Mouse (Mus musculus) heart, adult 11 months (tissue): ENCODE results near the gene Tesk2.

Experiments used
- DNase-seq: peaks from one replicate; pipeline ENCODE4 v3.0.0; 2022

The Tesk2 gene

GRCm38 (mm10) chr4:116721098-116721628 is 415 bp downstream of the Tesk2 start:
- DNase-seq = no peak

- no peak for DNase-seq
Measured at GRCm38 (mm10) chr4:116722230-116722629, 1.5 kb downstream of the Tesk2 start.

- no peak for DNase-seq
Measured at GRCm38 (mm10) chr4:116725444-116725843, 4.7 kb downstream of the Tesk2 start.

GRCm38 (mm10) chr4:116727401-116727800 is 6.7 kb downstream of the Tesk2 start:
- DNase-seq = no peak

GRCm38 (mm10) chr4:116729532-116729931 is 8.8 kb downstream of the Tesk2 start:
- DNase-seq = no peak

GRCm38 (mm10) chr4:116731077-116731476 is 10.3 kb downstream of the Tesk2 start:
- peak; percentile 79 for DNase-seq

- peak; percentile 49 for DNase-seq
Measured at GRCm38 (mm10) chr4:116732355-116732754, 11.6 kb downstream of the Tesk2 start.

- no peak for DNase-seq
Measured at GRCm38 (mm10) chr4:116734996-116735395, 14.2 kb downstream of the Tesk2 start.

GRCm38 (mm10) chr4:116738972-116739751 is 18.4 kb downstream of the Tesk2 start:
- DNase-seq = peak; percentile 54

- DNase-seq = no peak
Measured at GRCm38 (mm10) chr4:116749750-116750149, 29.0 kb downstream of the Tesk2 start.

GRCm38 (mm10) chr4:116761914-116762313 is 41.2 kb downstream of the Tesk2 start:
- no peak for DNase-seq

- DNase-seq = peak; percentile 74
Measured at GRCm38 (mm10) chr4:116764001-116764400, 43.3 kb downstream of the Tesk2 start.

- peak; percentile 66 for DNase-seq
Measured at GRCm38 (mm10) chr4:116768510-116768909, 47.8 kb downstream of the Tesk2 start.

- no peak for DNase-seq
Measured at GRCm38 (mm10) chr4:116769060-116769459, 48.3 kb downstream of the Tesk2 start.

- no peak for DNase-seq
Measured at GRCm38 (mm10) chr4:116776391-116776790, 55.6 kb downstream of the Tesk2 start.

GRCm38 (mm10) chr4:116777079-116777478 is 56.3 kb downstream of the Tesk2 start:
- DNase-seq = peak; percentile 28

GRCm38 (mm10) chr4:116780541-116780940 is 59.8 kb downstream of the Tesk2 start:
- no peak for DNase-seq

GRCm38 (mm10) chr4:116781366-116781765 is 60.6 kb downstream of the Tesk2 start:
- no peak for DNase-seq

- no peak for DNase-seq
Measured at GRCm38 (mm10) chr4:116782171-116782570, 61.4 kb downstream of the Tesk2 start.

- DNase-seq = peak; percentile 80
Measured at GRCm38 (mm10) chr4:116786587-116786986, 65.8 kb downstream of the Tesk2 start.

- peak; percentile 96 for DNase-seq
Measured at GRCm38 (mm10) chr4:116787985-116788760, 67.4 kb downstream of the Tesk2 start.

- DNase-seq = peak; percentile 91
Measured at GRCm38 (mm10) chr4:116788956-116789355, 68.2 kb downstream of the Tesk2 start.

- no peak for DNase-seq
Measured at GRCm38 (mm10) chr4:116792453-116792852, 71.7 kb downstream of the Tesk2 start.

GRCm38 (mm10) chr4:116794273-116794672 is 73.5 kb downstream of the Tesk2 start:
- peak; percentile 73 for DNase-seq
